Mouse (Mus musculus): Measurements from ENCODE around the gene Lcn2.

DNA sequence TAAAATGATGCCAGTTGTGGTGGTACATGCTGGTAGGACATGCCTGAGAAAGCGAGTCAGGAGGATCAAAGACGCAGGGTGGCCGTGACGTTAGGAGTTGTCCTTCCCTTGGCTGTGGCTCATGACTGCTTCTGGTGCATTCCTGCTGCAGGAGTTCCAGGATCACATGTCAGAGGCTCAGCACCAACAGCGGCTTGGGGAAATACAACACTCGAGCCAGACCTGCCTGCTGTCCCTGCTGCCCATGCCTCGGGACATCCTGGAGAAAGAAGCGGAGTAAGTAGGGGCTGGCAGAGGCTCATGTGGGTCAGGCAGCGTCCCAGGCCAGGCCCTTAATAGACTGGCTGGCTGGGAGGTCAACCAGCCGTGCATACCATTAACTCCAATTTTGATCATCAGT, 13.9 kb downstream of the Lcn2 start:
- TF ChIP-seq GATA1 (IDR thresholded peaks at IDR 0.05; ENCODE audit: borderline replicate concordance, low read length), result no peak
- no peak for TF ChIP-seq FLI1 (IDR thresholded peaks at IDR 0.05; ENCODE audit: low read length)

Measured in megakaryocyte, embryonic 14.5 days (primary cell).